Mouse (Mus musculus) inflammation-experienced regulatory T-cells (primary cell): ENCODE measurements around the gene Gm20517. TPM values are rescaled to one million over a fixed set of nuclear protein-coding genes. Genes with fewer than 3 reads are reported as not detected.

Experiments used
- polyA plus RNA-seq, 2 experiments: library from polyadenylated mRNA; unstranded; fragments of 100-300 nt; shearing (Covaris generic); gene quantifications; one replicate each; pipeline ENCODE4 v1.2.1; 2017

Gm20517 gene
- polyA plus RNA-seq: 1 to 10 TPM; 1.5 to 2.4 TPM

GRCm38 (mm10) chr17:47610849-47611660 is at the start of gene Gm20517, which contains the start of the genes Bysl and Med20:
Gm20517 (plus strand) TSS chr17:47611589.
Bysl (minus strand) TSS chr17:47611492.
Med20 (plus strand) TSS chr17:47611582.

DNA sequence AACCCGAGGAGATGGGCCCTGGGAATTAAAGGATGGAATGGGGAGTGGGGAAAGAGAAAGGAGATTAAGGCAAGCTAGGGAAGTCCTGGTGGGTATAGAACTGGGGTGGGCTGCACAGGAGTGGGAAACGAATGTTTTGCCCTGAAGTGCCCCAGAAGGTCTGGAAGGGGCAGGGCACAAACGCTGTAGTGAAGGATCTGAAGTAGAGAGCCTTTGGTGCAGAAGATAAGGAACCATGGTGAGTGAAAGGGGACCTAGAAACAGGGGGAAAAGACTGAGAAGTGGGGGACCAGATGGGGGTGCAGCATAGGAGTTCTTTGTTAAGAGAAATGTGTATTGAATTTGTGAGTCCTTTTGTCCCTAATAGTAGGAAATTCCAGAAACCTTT is 19.3 kb downstream of the Gm20517 start, which contains the start of gene Usp49:
TSS of gene Usp49 (plus strand) at position 13 of the 388 bp plus-strand sequence.

GRCm38 (mm10) chr17:47688344-47688607 is 76.9 kb downstream of the Gm20517 start, which contains the start of gene Tomm6:
Tomm6 (minus strand) TSS chr17:47688386.

DNA sequence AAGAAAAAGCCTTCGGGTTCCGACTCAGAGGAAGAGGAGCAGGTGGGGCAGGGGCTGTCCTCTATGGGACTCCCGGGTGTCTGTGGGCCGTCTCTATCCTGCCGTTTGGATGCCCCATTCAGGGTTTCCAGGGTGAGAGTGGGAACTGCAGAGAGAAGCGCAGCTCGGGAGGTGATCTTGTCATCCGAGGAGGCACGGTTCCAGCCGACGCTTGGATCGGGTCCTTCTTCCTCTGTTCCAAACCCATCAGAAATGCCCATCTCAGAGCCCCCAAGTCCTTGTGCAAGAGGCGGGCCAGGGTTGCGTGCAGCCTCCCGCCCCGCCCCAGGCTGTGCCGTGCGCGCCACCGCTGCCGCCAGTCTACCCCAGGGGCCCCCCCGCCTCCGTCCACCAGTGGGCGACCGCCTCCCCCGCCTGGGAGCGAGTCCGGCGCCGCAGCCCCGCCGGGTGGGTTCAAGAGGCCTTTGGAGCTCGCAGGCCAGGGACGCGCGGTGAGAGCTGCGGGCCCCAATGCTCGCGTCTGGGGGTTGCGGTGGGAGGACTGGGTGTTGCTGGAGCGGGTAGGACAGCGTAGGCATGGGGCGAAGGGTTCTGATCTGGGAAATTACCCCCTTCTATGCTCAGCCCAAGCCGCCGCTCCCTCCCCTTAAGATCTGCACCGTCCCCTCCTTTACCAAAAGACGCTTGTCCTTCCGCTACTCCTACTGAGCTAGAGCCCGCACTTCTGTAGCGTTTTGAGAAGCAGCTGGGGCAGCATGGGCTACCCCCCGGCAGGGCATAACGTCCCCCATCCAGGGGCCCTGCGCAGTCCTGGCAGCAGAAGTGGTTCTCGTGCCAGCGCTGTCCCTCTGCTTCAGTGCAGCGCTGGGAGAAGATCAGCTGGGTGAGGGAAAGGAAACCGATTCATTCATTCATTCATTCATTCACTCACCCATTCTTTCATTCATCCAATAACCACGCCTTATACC is 77.5 kb downstream of the Gm20517 start, which contains the start of gene Frs3:
TSS of gene Frs3 (plus strand) at position 423 of the 968 bp plus-strand sequence.

GRCm38 (mm10) chr17:47694442-47694502 is 82.9 kb downstream of the Gm20517 start, which contains the start of gene Gm21981:
Gm21981 (minus strand) TSS chr17:47694455.

DNA sequence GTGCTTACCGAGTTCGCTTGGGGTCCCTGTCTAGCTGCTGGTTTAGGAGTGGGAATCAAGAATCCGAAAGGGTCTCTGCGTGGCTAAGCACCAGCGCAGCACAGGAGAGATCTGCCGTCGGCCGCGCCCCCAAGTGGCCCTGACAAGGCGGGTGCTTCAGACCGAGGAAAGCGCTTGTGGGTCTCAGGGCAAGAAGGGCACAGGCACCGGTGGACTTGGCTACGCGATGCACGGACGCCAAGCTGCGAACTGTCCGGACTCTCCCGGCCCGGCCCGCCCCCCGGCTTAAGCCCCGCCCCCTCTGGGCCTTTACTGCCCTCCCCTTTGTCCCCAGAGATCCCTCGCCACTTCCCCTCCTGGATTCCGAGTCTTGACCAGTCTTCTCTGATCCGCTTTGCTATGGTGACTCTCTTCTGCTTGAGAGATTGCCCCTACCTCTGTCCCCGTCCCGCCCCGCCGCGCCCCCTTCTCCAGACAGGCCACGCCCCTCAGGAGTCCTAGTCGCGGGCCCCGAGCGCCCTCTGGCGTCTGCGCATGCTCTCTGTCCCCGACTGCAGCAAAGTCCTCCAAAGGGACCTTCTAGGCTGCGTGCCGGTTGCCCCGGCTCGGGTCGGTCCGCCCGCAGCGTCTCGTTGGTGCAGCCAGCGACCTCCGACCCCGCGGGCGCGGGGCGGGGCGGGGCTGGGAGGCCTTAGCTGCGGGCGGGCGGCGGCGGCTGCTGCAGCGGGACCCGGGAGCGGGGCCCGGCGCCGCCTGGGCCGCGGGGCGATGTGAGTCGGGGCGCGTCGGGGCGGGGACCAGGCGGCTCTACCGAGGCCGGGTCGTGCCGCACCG is 83.3 kb downstream of the Gm20517 start, which contains the start of gene Prickle4:
TSS of gene Prickle4 (minus strand) at position 234 of the 834 bp plus-strand sequence.

DNA sequence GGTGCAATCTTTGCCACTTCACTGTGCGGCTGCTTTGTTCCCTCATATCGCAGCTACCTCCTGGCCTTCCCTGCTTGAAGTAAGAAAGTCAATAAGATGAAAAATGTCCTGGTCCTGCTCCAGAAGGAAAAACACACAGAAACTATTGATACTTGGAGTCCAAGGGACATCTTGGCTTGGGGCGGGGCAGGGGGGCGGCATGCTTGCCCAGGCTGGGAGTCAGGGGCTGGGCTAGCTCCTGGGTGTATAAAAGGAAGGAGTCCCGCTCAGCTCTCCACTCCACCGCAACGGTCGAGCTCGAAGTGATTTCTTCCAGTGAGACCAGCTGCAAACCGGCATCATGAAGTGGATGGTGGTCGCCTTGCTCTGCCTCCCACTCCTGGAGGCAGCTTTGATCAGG is 115.2 kb downstream of the Gm20517 start, which contains the start of gene Pgc:
TSS of gene Pgc (plus strand) at position 277 of the 400 bp plus-strand sequence.

Other genes starting within 250 kb of the Gm20517 start
- gene Mrps10, start 242.7 kb upstream of the Gm20517 start, polyA plus RNA-seq: 10 to 100 TPM; 39.4 to 46.8 TPM
- gene Guca1b, start 226.2 kb upstream of the Gm20517 start, polyA plus RNA-seq: 1 to 10 TPM; 2.0 to 5.0 TPM
- gene Guca1a, start 211.0 kb upstream of the Gm20517 start, polyA plus RNA-seq: under 1 TPM; 0.42 to 0.88 TPM
- under 1 TPM in 1 of 2 experiments, not detected in 1; 0.27 TPM for gene AI661453, start 175.0 kb upstream of the Gm20517 start, polyA plus RNA-seq
- gene 1700001C19Rik, start 174.2 kb upstream of the Gm20517 start, polyA plus RNA-seq: 1 to 10 TPM in 1 of 2 experiments, under 1 TPM in 1; 0.34 to 1.3 TPM
- 10 to 100 TPM; 49.2 to 64.5 TPM for gene Taf8, start 109.3 kb upstream of the Gm20517 start, polyA plus RNA-seq
- gene Ccnd3, start 106.5 kb upstream of the Gm20517 start, polyA plus RNA-seq: 100 to 1,000 TPM; 243 to 395 TPM
- 10 to 100 TPM; 14.9 to 18.2 TPM for gene Bysl, start 97 bp upstream of the Gm20517 start, polyA plus RNA-seq
- 10 to 100 TPM; 31.8 to 46.6 TPM for gene Med20, start within 50 bp of the Gm20517 start, polyA plus RNA-seq
- 1 to 10 TPM; 1.7 to 1.9 TPM for gene Usp49, start 19.1 kb downstream of the Gm20517 start, polyA plus RNA-seq
- gene Tomm6, start 76.8 kb downstream of the Gm20517 start, polyA plus RNA-seq: 100 to 1,000 TPM; 205 to 235 TPM
- 1 to 10 TPM; 1.2 to 5.1 TPM for gene Frs3, start 77.4 kb downstream of the Gm20517 start, polyA plus RNA-seq
- gene Gm21981, start 82.9 kb downstream of the Gm20517 start, polyA plus RNA-seq: under 1 TPM; 0.07 to 0.24 TPM
- not detected for gene Prickle4, start 83.1 kb downstream of the Gm20517 start, polyA plus RNA-seq
- not detected for gene Pgc, start 115.3 kb downstream of the Gm20517 start, polyA plus RNA-seq
- gene Tfeb, start 125.4 kb downstream of the Gm20517 start, polyA plus RNA-seq: 10 to 100 TPM; 32.4 to 48.5 TPM
- under 1 TPM in 1 of 2 experiments, not detected in 1; 0.55 TPM for gene Mdfi, start 223.1 kb downstream of the Gm20517 start, polyA plus RNA-seq